Mouse (Mus musculus) liver, adult 2 months (tissue): ENCODE data around the gene Gm49384. TPM values are rescaled to one million over a fixed set of nuclear protein-coding genes. Genes with fewer than 3 reads are reported as not detected.

Experiments
- DNase-seq: peaks from one replicate; pipeline ENCODE4 v3.0.0-alpha.2; 2011; ENCODE audit warnings: low read depth, low spot score; ENCODE audit errors: extremely low read depth
- H3K27ac ChIP-seq: fragments of 200-500 bp; replicated peaks from 2 replicates; pipeline ENCODE4 v1.5.1; 2012; ENCODE audit warnings: low read depth, mild to moderate bottlenecking, control low read depth, inconsistent platforms, low read length; ENCODE audit not compliant: insufficient read depth
- H3K27me3 ChIP-seq: fragments of 200-500 bp; 2 replicates; pipeline ENCODE4 v1.6.1; 2012; ENCODE audit warnings: mild to moderate bottlenecking, moderate library complexity, low read length, inconsistent platforms; ENCODE audit not compliant: control insufficient read depth, insufficient read depth
- H3K36me3 ChIP-seq: fragments of 200-500 bp; 2 replicates; pipeline ENCODE4 v1.6.1; 2012; ENCODE audit warnings: low read length, inconsistent platforms; ENCODE audit not compliant: control insufficient read depth, insufficient read depth
- H3K4me1 ChIP-seq: fragments of 200-500 bp; 2 replicates; pipeline ENCODE4 v1.6.1; 2011; ENCODE audit warnings: low read length; ENCODE audit not compliant: control insufficient read depth, insufficient read depth
- H3K4me3 ChIP-seq: fragments of 200-500 bp; 2 replicates; pipeline ENCODE4 v1.5.1; 2011; ENCODE audit warnings: low read depth, mild to moderate bottlenecking, control low read depth, low read length, moderate library complexity; ENCODE audit not compliant: insufficient read depth
- H3K79me2 ChIP-seq: fragments of 200-500 bp; 2 replicates; pipeline ENCODE4 v1.6.1; 2012; ENCODE audit warnings: inconsistent platforms, mild to moderate bottlenecking, low read length, moderate library complexity; ENCODE audit not compliant: control insufficient read depth, insufficient read depth
- H3K9ac ChIP-seq: fragments of 200-500 bp; 2 replicates; pipeline ENCODE4 v1.6.1; 2012; ENCODE audit warnings: low read depth, mild to moderate bottlenecking, control low read depth, inconsistent platforms, low read length
- CTCF ChIP-seq: fragments of 200-500 bp; IDR thresholded peaks from 2 replicates; pipeline ENCODE4 v1.5.1; 2011; ENCODE audit warnings: low read depth, low read length, control low read depth
- POLR2A ChIP-seq: fragments of 200-500 bp; IDR thresholded peaks from 2 replicates; pipeline ENCODE4 v1.6.1; 2011; ENCODE audit warnings: low read length, control low read depth; ENCODE audit not compliant: insufficient read depth; ENCODE audit errors: extremely low read depth
- WGBS: fragments of 180-500 bp; shearing (Covaris S2); methylation state at CpG from one replicate; pipeline ENCODE4 v1.1.7; 2018; 5-methylcytosine and 5-hydroxymethylcytosine counted together
- polyA plus RNA-seq: library from polyadenylated mRNA; depleted of rRNA; stranded (reverse); fragments of >200 nt; gene quantifications from 2 replicates; pipeline ENCODE4 v1.2.3, GENCODE M21; 2012
- total RNA-seq: library from RNA; depleted of rRNA; stranded (reverse); fragments of >200 nt; gene quantifications from 2 replicates; pipeline ENCODE4 v1.2.3, GENCODE M21; 2014

The Gm49384 gene
- total and polyA plus RNA-seq, 2 experiments: 0.87 to 0.92 TPM

- Histone ChIP-seq H3K9ac (peak within 1 kb of the TSS; percentile 62), H3K27ac (no peak within 1 kb of the TSS), H3K4me3 (peak within 1 kb of the TSS; percentile 60), H3K4me1 (no peaks in the 10 kb centered on the region), H3K36me3 (no peaks in the 10 kb centered on the region), H3K27me3 (no peaks in the 10 kb centered on the region), H3K79me2 (no peaks in the 10 kb centered on the region)
- DNase-seq: no peak
- WGBS: 79% methylated on average over 6 of the region's 6 CpGs
- TF ChIP-seq CTCF: no peak
- TF ChIP-seq POLR2A: no peak
These were observed 36.8 kb upstream of the Gm49384 start, which contains the start of gene Klhdc1 for GRCm38 (mm10) chr12:69240876-69241275. TSS of gene Klhdc1 (plus strand) at chr12:69241176.

GRCm38 (mm10) chr12:69238284-69238683 is 34.2 kb upstream of the Gm49384 start:
- H3K36me3 ChIP-seq: no peaks in the 10 kb centered on the region
- TF ChIP-seq CTCF (no peak), POLR2A (no peak)
- no peak for DNase-seq
- 36% methylated on average over 3 of the region's 3 CpGs for WGBS
- no peak overlapping the region for H3K9ac ChIP-seq
- H3K4me1 ChIP-seq: no peaks in the 10 kb centered on the region
- H3K79me2 ChIP-seq: no peaks in the 10 kb centered on the region
- no peaks in the 10 kb centered on the region for H3K27me3 ChIP-seq
- no peak overlapping the region for H3K27ac ChIP-seq
- no peak overlapping the region for H3K4me3 ChIP-seq

GRCm38 (mm10) chr12:69235782-69236181 is 31.7 kb upstream of the Gm49384 start:
- 71% methylated on average over 6 of the region's 6 CpGs for WGBS
- H3K79me2 ChIP-seq: no peaks in the 10 kb centered on the region
- H3K4me3 ChIP-seq: no peak overlapping the region
- no peaks in the 10 kb centered on the region for H3K4me1 ChIP-seq
- no peak overlapping the region for H3K27ac ChIP-seq
- DNase-seq: no peak
- TF ChIP-seq POLR2A: no peak
- TF ChIP-seq CTCF: no peak
- H3K36me3 ChIP-seq: no peaks in the 10 kb centered on the region
- H3K9ac ChIP-seq: no peak overlapping the region
- H3K27me3 ChIP-seq: no peaks in the 10 kb centered on the region

GRCm38 (mm10) chr12:69229251-69229650 is 25.2 kb upstream of the Gm49384 start:
- no peaks in the 10 kb centered on the region for H3K27me3 ChIP-seq
- TF ChIP-seq CTCF (0 out of 2 replicates have a peak, but pooled peaks have one; percentile 17), POLR2A (no peak)
- 57% methylated on average over 2 of the region's 2 CpGs for WGBS
- H3K4me1 ChIP-seq: no peaks in the 10 kb centered on the region
- H3K36me3 ChIP-seq: no peaks in the 10 kb centered on the region
- H3K79me2 ChIP-seq: no peaks in the 10 kb centered on the region
- H3K4me3 ChIP-seq: no peak overlapping the region
- no peak overlapping the region for H3K27ac ChIP-seq
- no peak for DNase-seq
- H3K9ac ChIP-seq: no peak overlapping the region

GRCm38 (mm10) chr12:69227776-69228466 is 23.9 kb upstream of the Gm49384 start, which contains the start of gene Pole2:
TSS of gene Pole2 (minus strand) at chr12:69228195.
- Histone ChIP-seq H3K9ac (peak within 1 kb of the TSS; percentile 61), H3K27me3 (no peaks in the 10 kb centered on the region), H3K4me3 (peak within 1 kb of the TSS; percentile 96), H3K4me1 (no peaks in the 10 kb centered on the region), H3K27ac (no peak within 1 kb of the TSS; the same call in 1 of the 2 replicates), H3K36me3 (no peaks in the 10 kb centered on the region), H3K79me2 (no peaks in the 10 kb centered on the region)
- 1% methylated on average over 37 of the region's 37 CpGs for WGBS
- peak; percentile 53 for DNase-seq
- TF ChIP-seq CTCF: no peak
- no peak for TF ChIP-seq POLR2A
